19 mouse cellular contexts compared by ENCODE assay signal in genomic region chr13:68996661-68997060, GRCm38 (mm10). TPM values are rescaled to one million over a fixed set of nuclear protein-coding genes. Genes with fewer than 3 reads are reported as not detected.
A peak's percentile ranks its signal among the peaks of the same experiment; 100 is the strongest.
DNase-seq lines count a peak whose midpoint lies in the region; ATAC-seq and TF ChIP-seq lines count a peak whose summit lies in the region.
"Had no signal": no experiment of that assay in that cellular context is flagged by ENCODE, and none has a peak within 500 bp of the region (broad histone marks: within the 10 kb centered on the region; RNA-seq: fewer than 3 reads in every experiment).

No protein-coding gene starts in this region.

- H3K4me2 ChIP-seq in forebrain, embryonic 13.5 days, result no peak overlapping the region
- no peak overlapping the region for H3K4me2 ChIP-seq in forebrain, embryonic 11.5 days (ENCODE audit: low read depth, low read length, severe bottlenecking)
- H3K4me2 ChIP-seq in lung, embryonic 15.5 days, result peak overlapping the region; percentile 78
- no peak overlapping the region; the same call in 1 of the 2 replicates for H3K4me2 ChIP-seq in lung, postnatal 0 days (replicated peaks; ENCODE audit: low read depth, low read length)

- 55% methylated on average over 3 of the region's 3 CpGs for WGBS in forebrain, embryonic 13.5 days
- 90% methylated on average over 3 of the region's 3 CpGs for WGBS in forebrain, embryonic 11.5 days
- WGBS in lung, embryonic 15.5 days, result 43% methylated on average over 3 of the region's 3 CpGs
- 48% methylated on average over 3 of the region's 3 CpGs for WGBS in lung, postnatal 0 days

- TF ChIP-seq EP300 in lung, postnatal 0 days (IDR thresholded peaks at IDR 0.05), result no peak

- no peaks in the 10 kb centered on the region for H3K36me3 ChIP-seq in forebrain, embryonic 13.5 days (ENCODE audit: poor library complexity, severe bottlenecking)
- H3K36me3 ChIP-seq in forebrain, embryonic 11.5 days (ENCODE audit: control insufficient read depth, insufficient read depth, low read length), result no peaks in the 10 kb centered on the region
- no peaks in the 10 kb centered on the region for H3K36me3 ChIP-seq in lung, embryonic 15.5 days
- no peaks in the 10 kb centered on the region for H3K36me3 ChIP-seq in lung, postnatal 0 days (ENCODE audit: insufficient read depth, low read length)
- H3K36me3 ChIP-seq: embryonic facial prominence, embryonic 15.5 days; hindbrain, embryonic 12.5 days; intestine, embryonic 15.5 days; kidney, embryonic 15.5 days had no signal

- H3K9me3 ChIP-seq in forebrain, embryonic 13.5 days (replicated peaks), result no peaks in the 10 kb centered on the region
- H3K9me3 ChIP-seq in forebrain, embryonic 11.5 days (ENCODE audit: control insufficient read depth, low read length), result no peaks in the 10 kb centered on the region
- H3K9me3 ChIP-seq in lung, embryonic 15.5 days, result no peaks in the 10 kb centered on the region
- no peaks in the 10 kb centered on the region for H3K9me3 ChIP-seq in lung, postnatal 0 days (ENCODE audit: low read length)
- H3K9me3 ChIP-seq: embryonic facial prominence, embryonic 15.5 days; hindbrain, embryonic 12.5 days; intestine, embryonic 15.5 days; kidney, embryonic 15.5 days had no signal

- H3K27ac ChIP-seq in forebrain, embryonic 13.5 days, result no peak overlapping the region
- H3K27ac ChIP-seq in forebrain, embryonic 11.5 days (ENCODE audit: low read depth, low read length), result no peak overlapping the region
- H3K27ac ChIP-seq in lung, embryonic 15.5 days, result no peak overlapping the region
- no peak overlapping the region for H3K27ac ChIP-seq in lung, postnatal 0 days (ENCODE audit: low read length)
- H3K27ac ChIP-seq: embryonic facial prominence, embryonic 15.5 days; heart, adult 2 months; hindbrain, embryonic 12.5 days; intestine, embryonic 15.5 days; kidney, embryonic 15.5 days had no signal

- ATAC-seq in forebrain, embryonic 13.5 days, result 0 out of 2 replicates have a peak, but pooled peaks have one; percentile 3
- ATAC-seq in forebrain, embryonic 11.5 days (replicated peaks; ENCODE audit: low FRiP score), result no peak
- ATAC-seq in lung, embryonic 15.5 days (ENCODE audit: borderline replicate concordance, extremely low read depth, low FRiP score, low TSS enrichment), result no peak
- no peak for ATAC-seq in lung, postnatal 0 days
- ATAC-seq: intestine, embryonic 15.5 days had no signal

- peaks cover 15% of the 10 kb centered on the region; the same call in 1 of the 2 replicates for H3K27me3 ChIP-seq in forebrain, embryonic 13.5 days
- peaks cover 9% of the 10 kb centered on the region; the same call in 1 of the 2 replicates for H3K27me3 ChIP-seq in forebrain, embryonic 11.5 days (ENCODE audit: control insufficient read depth, insufficient read depth, low read length)
- H3K27me3 ChIP-seq in lung, embryonic 15.5 days, result peaks cover 27% of the 10 kb centered on the region
- H3K27me3 ChIP-seq in lung, postnatal 0 days (replicated peaks; ENCODE audit: insufficient read depth, low read length), result no peaks in the 10 kb centered on the region
- H3K27me3 ChIP-seq: intestine, embryonic 15.5 days had no signal

- DNase-seq in forebrain, embryonic 11.5 days (ENCODE audit: low spot score), result no peak
- DNase-seq in kidney, postnatal 10 days, result peak; percentile 11
- DNase-seq in kidney, adult 11 months, result no peak
- DNase-seq in lung, postnatal 0 days (ENCODE audit: low spot score), result no peak
- peak; percentile 19 for DNase-seq in right cerebral cortex, postnatal 4 days
- DNase-seq in right cerebral cortex, adult 18-20 months, result no peak
- DNase-seq: adrenal gland, postnatal 10 days; cerebellum, adult 2 months; heart, adult 2 months; liver; lung, adult 2 months; right cerebral cortex, postnatal 14 days; thymus, postnatal 14 days had no signal

- no peak overlapping the region for H3K9ac ChIP-seq in forebrain, embryonic 13.5 days
- no peak overlapping the region for H3K9ac ChIP-seq in forebrain, embryonic 11.5 days (ENCODE audit: low read length)
- H3K9ac ChIP-seq in lung, embryonic 15.5 days, result no peak overlapping the region
- no peak overlapping the region for H3K9ac ChIP-seq in lung, postnatal 0 days (replicated peaks; ENCODE audit: low read depth)
- H3K9ac ChIP-seq: embryonic facial prominence, embryonic 15.5 days; hindbrain, embryonic 12.5 days; intestine, embryonic 15.5 days; kidney, embryonic 15.5 days had no signal

- H3K4me3 ChIP-seq in forebrain, embryonic 13.5 days, result no peak overlapping the region
- H3K4me3 ChIP-seq in forebrain, embryonic 11.5 days (ENCODE audit: low read depth, low read length), result no peak overlapping the region
- H3K4me3 ChIP-seq in lung, embryonic 15.5 days, result peak overlapping the region; percentile 60; the same call in 1 of the 2 replicates
- no peak overlapping the region for H3K4me3 ChIP-seq in lung, postnatal 0 days (ENCODE audit: low read depth, low read length)
- H3K4me3 ChIP-seq: embryonic facial prominence, embryonic 15.5 days; heart, adult 2 months; hindbrain, embryonic 12.5 days; intestine, embryonic 15.5 days had no signal

- no peak for TF ChIP-seq CTCF in lung, postnatal 0 days (IDR thresholded peaks at IDR 0.05)

- peaks cover 20% of the 10 kb centered on the region for H3K4me1 ChIP-seq in forebrain, embryonic 13.5 days
- peaks cover 3% of the 10 kb centered on the region; the same call in 1 of the 2 replicates for H3K4me1 ChIP-seq in forebrain, embryonic 11.5 days (replicated peaks; ENCODE audit: control insufficient read depth, insufficient read depth, low read length)
- H3K4me1 ChIP-seq in lung, embryonic 15.5 days, result peaks cover 20% of the 10 kb centered on the region
- H3K4me1 ChIP-seq in lung, postnatal 0 days (ENCODE audit: insufficient read depth, low read depth, low read length), result 0 out of 2 replicates have a peak, but pooled peaks cover 3% of the 10 kb centered on the region

RNA-seq across cellular contexts. Expression of gene Adcy2, which starts 2.7 kb away (rescaled TPM):
- 1.2 and 1.3 TPM in 2 replicates for polyA plus RNA-seq in forebrain, embryonic 13.5 days (2015; fragmentation: Nextera tagmentation; extraction: Ambion mirVana)
- polyA plus RNA-seq in forebrain, embryonic 11.5 days (2014; fragmentation: Nextera tagmentation; extraction: Ambion mirVana), result 1.5 and 1.7 TPM in 2 replicates
- 20.6 and 22.2 TPM in 2 replicates for polyA plus RNA-seq in lung, embryonic 15.5 days (2015; fragmentation: Nextera tagmentation; extraction: Ambion mirVana)
- 12.5 and 14.7 TPM in 2 replicates for polyA plus RNA-seq in lung, postnatal 0 days (2015; fragmentation: Nextera tagmentation; extraction: Ambion mirVana)

Comparison
In these comparisons a context has a peak if more than half of its experiments do, and no peak if none do; other contexts are left out.
1. DNase-seq: peak in kidney, postnatal 10 days (single experiment) and right cerebral cortex, postnatal 4 days (single experiment); none in forebrain, embryonic 11.5 days (single experiment), kidney, adult 11 months (single experiment), lung, postnatal 0 days (single experiment) and right cerebral cortex, adult 18-20 months (single experiment).